Comparison of ENCODE assay signal across 15 mouse cellular contexts in genomic region chr9:103505067-103505466, GRCm38 (mm10). TPM values are rescaled to one million over a fixed set of nuclear protein-coding genes. Genes with fewer than 3 reads are reported as not detected.
DNase-seq lines count a peak whose midpoint lies in the region; ATAC-seq and TF ChIP-seq lines count a peak whose summit lies in the region.
"Had no signal": no experiment of that assay in that cellular context is flagged by ENCODE, and none has a peak within 500 bp of the region (broad histone marks: within the 10 kb centered on the region; RNA-seq: fewer than 3 reads in every experiment).

No protein-coding gene starts in this region.

- no peak for TF ChIP-seq POLR2A in brain, embryonic 14.5 days (IDR thresholded peaks at IDR 0.05; ENCODE audit: borderline replicate concordance, extremely low read depth, insufficient read depth, insufficient read length, poor library complexity, severe bottlenecking)
- no peak for TF ChIP-seq POLR2A in cerebellum, adult 2 months (IDR thresholded peaks at IDR 0.05; ENCODE audit: borderline replicate concordance, insufficient read depth, low read length)

- peak; percentile 67 for ATAC-seq in forebrain, embryonic 13.5 days
- peak; percentile 20; the same call in 1 of the 2 replicates for ATAC-seq in midbrain, embryonic 11.5 days (ENCODE audit: low FRiP score)
- ATAC-seq: CD4-positive, CD25-positive, alpha-beta regulatory T cell, adult 4 months; intestine, embryonic 15.5 days had no signal

- H3K36me3 ChIP-seq in forebrain, embryonic 13.5 days (ENCODE audit: poor library complexity, severe bottlenecking) = no peaks in the 10 kb centered on the region
- H3K36me3 ChIP-seq in midbrain, embryonic 11.5 days (ENCODE audit: control insufficient read depth, insufficient read depth, low read length) = no peaks in the 10 kb centered on the region
- H3K36me3 ChIP-seq: heart, embryonic 15.5 days; intestine, embryonic 15.5 days; limb, embryonic 13.5 days; stomach, embryonic 15.5 days had no signal

- no peak overlapping the region for H3K9ac ChIP-seq in forebrain, embryonic 13.5 days
- no peak overlapping the region for H3K9ac ChIP-seq in midbrain, embryonic 11.5 days (ENCODE audit: low read length)
- H3K9ac ChIP-seq: heart, embryonic 15.5 days; intestine, embryonic 15.5 days; limb, embryonic 13.5 days; stomach, embryonic 15.5 days had no signal

- no peaks in the 10 kb centered on the region for H3K27me3 ChIP-seq in cerebellum, adult 2 months (ENCODE audit: control insufficient read depth, insufficient read depth, low read length)
- no peaks in the 10 kb centered on the region for H3K27me3 ChIP-seq in forebrain, embryonic 13.5 days
- H3K27me3 ChIP-seq in midbrain, embryonic 11.5 days (ENCODE audit: control insufficient read depth, insufficient read depth, low read length) = peaks cover 2% of the 10 kb centered on the region; the same call in 1 of the 2 replicates
- H3K27me3 ChIP-seq: heart, embryonic 15.5 days; intestine, embryonic 15.5 days; limb, embryonic 13.5 days; stomach, embryonic 15.5 days had no signal

- H3K9me3 ChIP-seq in forebrain, embryonic 13.5 days (replicated peaks) = no peaks in the 10 kb centered on the region
- H3K9me3 ChIP-seq in midbrain, embryonic 11.5 days (ENCODE audit: control insufficient read depth, low read length) = no peaks in the 10 kb centered on the region
- H3K9me3 ChIP-seq: heart, embryonic 15.5 days; intestine, embryonic 15.5 days; limb, embryonic 13.5 days; stomach, embryonic 15.5 days had no signal

- 16% methylated on average over 5 of the region's 5 CpGs for WGBS in cerebellum, adult 2 months
- 29% methylated on average over 5 of the region's 5 CpGs for WGBS in forebrain, embryonic 13.5 days
- WGBS in midbrain, embryonic 11.5 days = 82% methylated on average over 5 of the region's 5 CpGs

- TF ChIP-seq CTCF in brain, embryonic 14.5 days (IDR thresholded peaks at IDR 0.05; ENCODE audit: borderline replicate concordance, extremely low read depth, insufficient read depth, insufficient read length) = no peak
- no peak for TF ChIP-seq CTCF in cerebellum, adult 2 months (IDR thresholded peaks at IDR 0.05; ENCODE audit: borderline replicate concordance, insufficient read depth, low read depth, low read length)

- H3K4me3 ChIP-seq in cerebellum, adult 2 months (replicated peaks; ENCODE audit: insufficient read depth, low read depth, low read length) = no peak overlapping the region
- H3K4me3 ChIP-seq in forebrain, embryonic 13.5 days = no peak overlapping the region
- no peak overlapping the region for H3K4me3 ChIP-seq in midbrain, embryonic 11.5 days (ENCODE audit: low read depth, low read length)
- H3K4me3 ChIP-seq: heart, embryonic 15.5 days; intestine, embryonic 15.5 days; limb, embryonic 13.5 days; stomach, embryonic 15.5 days had no signal

- DNase-seq in brain, embryonic 14.5 days (ENCODE audit: low read depth) = peak; percentile 90
- peak; percentile 70 to 84 for DNase-seq in cerebellum, adult 2 months
- DNase-seq in midbrain, embryonic 11.5 days (ENCODE audit: low spot score, missing footprints) = no peak
- no peak for DNase-seq in thymus, postnatal 14 days
- DNase-seq in left cerebral cortex, adult 18-20 months (ENCODE audit: low spot score in 2 of 2) = no peak
- DNase-seq in heart, adult 9 months (ENCODE audit: low spot score in 2 of 2) = no peak
- no peak for DNase-seq in right cerebral cortex, adult 2 months (ENCODE audit: low spot score in 2 of 2)
- DNase-seq: kidney, postnatal 10 days; lung, adult 18-20 months had no signal

- peaks cover 45% of the 10 kb centered on the region for H3K4me1 ChIP-seq in cerebellum, adult 2 months (ENCODE audit: control insufficient read depth, insufficient read depth, low read length)
- peaks cover 73% of the 10 kb centered on the region for H3K4me1 ChIP-seq in forebrain, embryonic 13.5 days
- H3K4me1 ChIP-seq in midbrain, embryonic 11.5 days (ENCODE audit: control insufficient read depth, insufficient read depth, low read length) = peaks cover 25% of the 10 kb centered on the region

- peak overlapping the region; percentile 1 for H3K27ac ChIP-seq in cerebellum, adult 2 months (ENCODE audit: insufficient read depth, low read length)
- H3K27ac ChIP-seq in forebrain, embryonic 13.5 days = peak overlapping the region; percentile 95
- no peak overlapping the region for H3K27ac ChIP-seq in midbrain, embryonic 11.5 days (ENCODE audit: low read depth, low read length)
- H3K27ac ChIP-seq: heart, embryonic 15.5 days; intestine, embryonic 15.5 days; limb, embryonic 13.5 days; stomach, embryonic 15.5 days had no signal

- H3K4me2 ChIP-seq in forebrain, embryonic 13.5 days = peak overlapping the region; percentile 29
- H3K4me2 ChIP-seq in midbrain, embryonic 11.5 days = no peak overlapping the region
- H3K4me2 ChIP-seq: heart, embryonic 15.5 days; intestine, embryonic 15.5 days; limb, embryonic 13.5 days; stomach, embryonic 15.5 days had no signal

RNA-seq across cellular contexts. Expression of gene Bfsp2, which starts 24.8 kb away (rescaled TPM):
- polyA plus RNA-seq in brain, embryonic 14.5 days (2012; rRNA removed) = 1.8 and 2.1 TPM in 2 replicates
- 7.6 and 9.2 TPM in 2 replicates for polyA plus RNA-seq in cerebellum, adult 2 months (2012; rRNA removed)
- 1.8 and 2.5 TPM in 2 replicates for polyA plus RNA-seq in forebrain, embryonic 13.5 days (2015; fragmentation: Nextera tagmentation; extraction: Ambion mirVana)
- 1.7 and 2.6 TPM in 2 replicates for polyA plus RNA-seq in midbrain, embryonic 11.5 days (2014; fragmentation: Nextera tagmentation; extraction: Ambion mirVana)
- total RNA-seq in left cerebral cortex, adult 18-20 months (2021) = 1 to 10 TPM; 2.9 to 3.8 TPM

Comparison
In these comparisons a context has a peak if more than half of its experiments do, and no peak if none do; other contexts are left out.
1. DNase-seq: peak in brain, embryonic 14.5 days (single experiment) and cerebellum, adult 2 months (2 of 2); none in midbrain, embryonic 11.5 days (single experiment), thymus, postnatal 14 days (single experiment), left cerebral cortex, adult 18-20 months (0 of 2), heart, adult 9 months (0 of 2) and right cerebral cortex, adult 2 months (0 of 2).